Mouse (Mus musculus): Measurements from ENCODE around the gene Atp6v1g2.
A peak's percentile ranks its signal among the peaks of the same experiment; 100 is the strongest.

Gene Atp6v1g2

DNA sequence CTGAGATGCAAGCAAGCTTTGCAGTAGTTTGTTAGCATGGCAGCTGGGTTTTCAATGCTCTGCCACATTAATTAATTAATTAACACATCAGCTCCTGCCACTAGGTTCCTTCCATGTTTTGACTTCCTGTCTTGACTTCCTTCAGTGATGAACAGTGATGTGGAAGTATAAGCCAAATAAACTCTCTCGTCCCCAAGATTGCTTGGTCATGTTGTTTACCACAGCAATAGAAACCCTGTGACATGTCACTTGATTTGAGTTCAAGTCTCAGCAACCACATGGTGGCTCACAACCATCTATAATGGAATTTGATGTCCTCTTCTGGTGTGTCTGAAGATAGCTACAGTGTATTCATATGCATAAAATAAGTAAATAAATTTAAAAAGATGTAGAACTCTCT lies 23.9 kb downstream of the Atp6v1g2 start:
- no peak for DNase-seq

DNA sequence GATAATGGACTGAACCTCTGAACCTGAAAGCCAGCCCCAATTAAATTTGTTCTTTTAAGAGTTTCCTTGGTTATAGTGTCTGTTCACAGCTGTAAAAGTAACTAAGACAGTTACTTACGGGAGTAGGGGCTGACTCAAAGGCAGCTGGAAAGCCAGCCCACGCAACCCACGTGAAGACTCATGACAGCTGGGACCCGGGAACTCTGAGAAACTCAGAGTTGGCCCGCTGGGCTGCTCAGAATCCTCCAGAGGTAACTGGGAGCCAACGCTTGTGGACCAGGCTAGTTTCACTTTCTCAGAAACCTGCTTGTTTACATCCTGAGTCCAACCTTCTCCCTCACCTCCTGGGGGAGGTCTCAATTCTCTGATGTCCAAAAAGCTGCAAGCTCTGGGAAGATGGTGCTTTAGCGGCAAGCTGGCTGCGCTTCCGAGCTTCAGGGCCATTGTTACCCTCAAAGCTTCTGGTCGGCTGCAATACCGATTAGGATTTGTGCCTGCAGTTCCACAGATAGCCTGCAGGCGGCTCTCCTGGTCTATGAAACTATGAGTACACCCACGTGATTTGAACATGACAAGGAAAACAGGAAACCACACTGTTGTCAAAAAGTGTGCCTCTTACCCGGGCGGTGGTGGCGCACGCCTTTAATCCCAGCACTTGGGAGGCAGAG lies 24.5 kb downstream of the Atp6v1g2 start:
- DNase-seq = peak; percentile 99

DNA sequence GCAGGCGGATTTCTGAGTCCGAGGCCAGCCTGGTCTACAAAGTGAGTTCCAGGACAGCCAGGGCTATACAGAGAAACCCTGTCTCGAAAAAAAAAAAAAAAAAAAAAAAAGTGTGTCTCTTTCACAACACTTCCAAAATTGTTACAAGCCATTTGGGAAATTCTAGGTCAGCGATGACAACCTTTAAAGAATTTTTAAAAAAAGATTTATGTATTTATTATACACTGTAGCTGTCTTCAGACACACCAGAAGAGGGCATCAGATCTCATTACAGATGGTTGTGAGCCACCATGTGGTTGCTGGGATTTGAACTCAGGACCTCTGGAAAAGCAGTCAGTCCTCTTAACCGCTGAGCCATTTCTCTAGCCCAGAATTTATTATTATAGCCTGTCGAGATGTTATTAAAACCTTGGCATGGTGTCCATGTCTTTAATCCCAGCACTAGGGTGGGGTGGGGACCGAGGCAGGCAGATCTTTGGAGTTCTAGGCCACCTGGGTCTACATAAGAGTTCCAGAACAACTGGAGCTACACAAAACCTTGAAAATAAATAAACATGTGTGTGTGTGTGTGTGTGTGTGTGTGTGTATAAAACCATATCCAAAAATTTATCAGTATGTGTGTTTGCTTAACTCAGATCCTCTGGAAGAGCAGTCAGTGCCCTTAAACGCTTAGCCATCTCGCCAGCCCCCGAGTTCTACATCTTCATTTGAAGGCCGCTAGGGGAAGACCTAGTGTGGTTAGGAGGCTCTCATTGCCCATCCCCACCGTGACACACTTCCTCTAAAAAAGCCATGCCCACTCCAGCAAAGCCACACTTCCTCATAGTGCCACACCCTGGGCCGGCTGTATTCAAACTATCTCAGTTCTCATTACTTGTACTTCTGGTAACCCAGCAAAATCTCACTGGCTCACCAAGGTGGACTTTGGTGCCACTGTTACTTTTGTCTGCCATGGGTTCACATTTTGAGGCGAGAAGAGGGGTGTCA lies 25.3 kb downstream of the Atp6v1g2 start:
- peak; percentile 53 for DNase-seq

DNA sequence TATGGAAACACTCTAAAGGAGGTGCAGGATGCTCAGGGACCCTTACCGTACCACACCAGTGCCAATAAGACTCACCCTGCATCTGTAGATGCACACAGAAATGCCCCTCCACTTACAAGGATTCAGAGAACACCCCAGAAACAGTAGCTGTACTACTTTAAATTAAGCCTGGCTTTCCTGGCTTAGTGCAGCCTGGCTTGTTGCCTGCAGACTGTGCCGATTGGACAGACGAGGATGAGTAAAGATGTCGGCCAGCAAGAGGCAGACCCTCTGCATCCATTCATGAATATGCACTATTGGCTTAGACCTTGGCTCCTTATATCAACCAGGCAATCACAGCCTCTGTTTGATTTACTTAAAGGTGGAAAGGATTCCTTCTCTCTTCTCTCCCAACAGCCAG lies 26.2 kb downstream of the Atp6v1g2 start:
- DNase-seq = no peak

DNA sequence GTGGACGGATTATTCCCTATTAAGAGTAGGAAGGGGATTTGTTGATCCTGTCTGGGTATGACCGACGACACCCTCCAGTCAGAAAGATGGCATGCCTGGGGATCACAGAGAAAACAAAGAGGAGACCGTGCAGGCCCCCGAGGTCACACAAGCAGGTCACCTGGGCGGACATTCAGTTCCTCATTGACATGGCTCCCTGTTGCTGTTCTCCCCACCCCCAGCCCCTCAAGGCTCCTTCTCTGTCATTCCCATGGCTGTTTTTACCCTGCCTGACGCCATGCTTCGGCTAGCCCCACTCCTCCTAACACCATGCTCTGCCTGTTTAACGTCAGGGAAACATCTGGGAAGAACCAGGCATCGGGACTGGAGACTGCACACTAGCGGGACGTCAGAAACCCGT lies 28.2 kb downstream of the Atp6v1g2 start:
- DNase-seq = no peak

DNA sequence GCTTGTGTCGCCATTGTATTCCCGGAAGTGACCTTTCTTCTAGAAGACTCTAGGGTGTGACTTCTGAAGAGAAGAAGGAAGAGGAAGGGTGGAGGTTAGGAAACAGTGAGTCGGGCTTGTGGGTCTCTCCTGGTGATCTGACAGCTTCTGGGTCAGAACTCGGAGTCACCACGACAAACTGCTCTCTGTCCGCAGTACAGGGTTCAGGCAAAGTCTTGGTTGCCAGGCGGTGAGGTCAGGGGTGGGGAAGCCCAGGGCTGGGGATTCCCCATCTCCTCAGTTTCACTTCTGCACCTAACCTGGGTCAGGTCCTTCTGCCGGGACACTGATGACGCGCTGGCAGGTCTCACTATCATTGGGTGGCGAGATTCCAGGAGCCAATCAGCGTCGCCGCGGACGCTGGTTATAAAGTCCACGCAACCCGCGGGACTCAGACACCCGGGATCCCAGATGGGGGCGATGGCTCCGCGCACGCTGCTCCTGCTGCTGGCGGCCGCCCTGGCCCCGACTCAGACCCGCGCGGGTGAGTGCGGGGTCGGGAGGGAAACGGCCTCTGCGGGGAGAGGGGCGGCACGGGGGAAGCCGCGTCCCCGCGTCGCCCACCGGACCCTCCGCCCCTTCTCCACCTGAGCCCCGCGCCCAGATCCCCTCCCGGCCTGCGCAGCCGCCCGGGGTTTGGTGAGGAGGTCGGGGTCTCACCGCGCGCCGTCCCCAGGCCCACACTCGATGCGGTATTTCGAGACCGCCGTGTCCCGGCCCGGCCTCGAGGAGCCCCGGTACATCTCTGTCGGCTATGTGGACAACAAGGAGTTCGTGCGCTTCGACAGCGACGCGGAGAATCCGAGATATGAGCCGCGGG lies 29.4 kb downstream of the Atp6v1g2 start, which contains the start of gene H2-D1:
Gene H2-D1 (plus strand): TSS at position 67 of the 859 bp plus-strand sequence.
- peak; percentile 99 for DNase-seq

DNA sequence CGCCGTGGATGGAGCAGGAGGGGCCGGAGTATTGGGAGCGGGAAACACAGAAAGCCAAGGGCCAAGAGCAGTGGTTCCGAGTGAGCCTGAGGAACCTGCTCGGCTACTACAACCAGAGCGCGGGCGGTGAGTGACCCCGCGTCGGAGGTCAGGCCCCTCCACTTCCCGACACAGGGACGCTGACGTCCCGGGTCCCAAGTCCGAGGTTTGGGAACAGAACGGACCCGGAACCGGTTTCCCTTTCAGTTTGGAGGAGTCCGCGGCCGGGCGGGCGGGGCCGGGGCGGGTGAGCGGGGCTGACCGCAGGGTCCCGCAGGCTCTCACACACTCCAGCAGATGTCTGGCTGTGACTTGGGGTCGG lies 30.0 kb downstream of the Atp6v1g2 start:
- DNase-seq = peak; percentile 45

DNA sequence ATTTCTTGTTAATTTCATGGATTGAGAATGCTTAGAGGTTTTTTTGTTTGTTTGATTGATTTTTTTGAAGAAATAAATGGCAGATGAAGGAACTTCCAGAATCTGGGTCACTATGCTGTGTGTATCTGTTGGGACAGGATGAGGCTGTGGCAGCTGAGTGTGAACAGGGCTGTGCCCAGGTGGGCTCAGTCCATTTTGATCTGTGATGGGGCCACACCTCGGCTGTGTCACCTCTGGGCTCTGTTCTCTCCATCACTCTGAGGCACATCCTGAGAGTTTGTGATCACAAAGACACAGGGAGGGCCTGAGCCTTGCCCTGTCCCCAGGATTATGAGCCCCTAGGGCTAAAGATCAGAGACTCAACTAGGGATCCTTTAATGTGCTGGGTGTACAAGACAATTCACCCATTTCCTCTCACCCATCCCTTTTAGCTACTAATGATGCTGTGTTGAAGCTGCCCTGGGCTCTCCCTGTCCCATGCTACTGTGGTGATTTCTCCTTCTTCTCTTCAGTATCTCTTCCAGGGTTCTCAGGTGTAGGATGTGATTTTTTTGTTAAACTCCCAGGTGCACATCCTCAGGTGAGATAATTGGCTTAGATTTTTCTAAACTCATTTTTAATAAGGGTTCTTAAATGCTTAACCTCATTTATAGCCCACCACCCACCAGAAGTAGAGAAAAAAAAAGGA lies 34.1 kb downstream of the Atp6v1g2 start:
- DNase-seq = no peak

DNA sequence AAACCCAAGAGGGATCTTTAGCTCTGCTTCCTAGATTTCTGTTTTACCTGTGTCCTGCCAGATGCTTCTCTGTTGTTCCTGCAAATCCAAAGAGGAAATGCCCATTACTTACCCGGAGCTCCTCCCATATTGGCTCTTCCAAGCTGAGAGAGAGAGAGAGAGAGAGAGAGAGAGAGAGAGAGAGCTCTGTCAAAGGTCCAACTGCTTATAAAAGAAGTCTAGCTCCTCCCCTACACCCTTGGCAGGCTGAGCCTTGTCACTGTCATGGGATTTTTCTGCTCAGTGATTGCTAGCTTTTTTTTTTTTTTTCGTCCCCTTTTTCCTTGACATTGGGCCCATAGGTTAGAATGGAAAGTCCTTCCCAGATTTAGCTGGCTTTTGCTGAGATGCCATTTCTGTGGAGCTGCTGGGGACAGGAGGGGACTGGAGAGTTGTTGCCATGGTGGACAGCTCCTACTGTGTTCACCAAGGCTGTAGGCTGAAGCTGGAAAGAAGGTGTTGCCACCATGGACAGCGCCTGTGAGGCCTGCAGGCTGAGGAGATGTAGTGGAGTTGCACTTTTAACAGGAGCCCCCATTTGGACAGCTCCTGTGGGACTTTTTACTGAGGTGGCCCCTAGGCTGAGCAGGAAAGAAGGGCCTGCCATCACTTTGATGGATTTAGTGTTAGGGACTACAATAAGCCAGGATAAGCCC lies 36.3 kb downstream of the Atp6v1g2 start:
- DNase-seq = no peak

DNA sequence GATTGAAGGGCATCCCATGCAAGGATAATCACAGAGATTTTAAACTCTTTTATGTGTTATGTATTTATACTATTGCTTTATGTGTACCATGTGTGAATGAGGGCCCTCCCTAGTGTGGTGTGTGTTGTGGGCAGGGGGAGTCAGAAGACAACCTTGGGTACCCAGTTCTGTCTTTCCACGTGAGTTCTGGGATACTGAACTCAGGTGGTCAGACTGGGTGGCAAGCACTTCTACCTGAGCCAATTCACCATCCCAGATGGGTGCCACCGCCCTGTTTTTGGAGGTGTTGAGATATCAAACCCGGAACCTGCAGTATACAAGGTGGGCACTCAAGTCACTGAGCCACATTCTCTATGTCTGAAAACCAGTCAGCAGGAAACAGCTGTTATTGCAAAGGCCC lies 38.8 kb downstream of the Atp6v1g2 start:
- DNase-seq = no peak

DNA sequence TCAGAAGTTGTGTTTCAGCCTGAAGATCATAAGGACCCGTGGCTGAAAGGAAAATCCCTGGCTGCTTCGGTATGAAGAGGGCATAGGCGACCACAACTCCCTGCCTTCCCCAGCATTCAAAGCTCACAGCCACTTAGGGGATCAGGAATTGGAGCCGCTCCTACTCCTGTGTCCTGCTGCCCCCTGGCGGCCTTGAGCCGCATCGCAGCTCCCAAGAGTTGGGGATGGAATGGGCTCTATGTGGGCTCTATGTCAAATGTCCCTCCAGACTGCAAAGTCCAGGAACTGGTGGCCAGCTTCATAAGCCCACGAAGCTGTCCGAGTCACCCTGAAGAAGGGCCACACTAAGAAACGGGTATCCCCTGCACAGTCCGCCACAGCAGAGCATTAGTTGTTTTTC lies 41.3 kb downstream of the Atp6v1g2 start:
- DNase-seq = peak; percentile 94

DNA sequence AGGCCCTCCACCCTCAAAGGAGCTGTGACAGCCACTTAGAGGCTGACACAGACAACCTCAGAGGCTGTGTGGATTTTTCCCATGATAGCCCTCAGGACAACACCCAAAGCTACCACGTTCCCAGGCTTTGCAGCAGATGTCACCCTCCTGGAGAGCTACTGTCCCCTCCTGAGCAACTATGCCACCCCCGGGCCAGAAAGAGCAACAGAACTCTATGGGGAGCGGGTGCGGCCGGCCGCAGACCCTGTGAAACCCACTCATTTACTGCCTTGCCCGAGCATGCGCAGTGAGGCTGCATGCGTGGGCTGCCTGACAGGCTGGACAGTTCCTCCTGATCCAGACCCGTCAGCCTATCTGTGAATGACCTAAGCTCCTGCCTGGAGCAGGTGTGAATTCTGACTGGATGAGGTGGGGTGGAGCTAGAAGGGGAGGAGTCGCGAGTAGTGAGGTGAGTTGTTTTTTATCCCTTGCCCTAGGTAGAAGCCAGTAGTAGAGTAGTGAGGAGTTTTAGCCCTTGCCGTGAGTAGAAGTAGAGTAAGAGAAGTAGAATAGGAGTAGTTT lies 42.9 kb downstream of the Atp6v1g2 start:
- no peak for DNase-seq

DNA sequence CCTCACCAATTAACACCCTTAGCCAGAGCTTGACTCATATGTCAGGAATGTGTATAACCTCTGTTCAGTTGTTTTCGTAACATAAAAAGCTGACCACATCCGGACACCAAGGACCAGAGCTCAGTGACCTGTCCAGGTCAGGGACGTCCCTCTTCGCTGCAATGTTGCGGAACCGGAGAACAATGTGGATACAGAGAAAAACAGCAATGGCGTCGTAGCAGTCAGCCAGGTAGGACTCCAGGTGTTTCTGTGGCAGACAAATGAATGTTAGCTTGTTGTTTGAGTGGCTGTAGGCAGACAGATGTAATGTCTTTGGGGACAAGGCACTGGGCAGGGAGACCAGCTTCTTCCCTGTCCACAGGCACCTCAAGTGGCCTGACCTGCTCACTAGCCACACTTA lies 44.6 kb downstream of the Atp6v1g2 start:
- DNase-seq = no peak

DNA sequence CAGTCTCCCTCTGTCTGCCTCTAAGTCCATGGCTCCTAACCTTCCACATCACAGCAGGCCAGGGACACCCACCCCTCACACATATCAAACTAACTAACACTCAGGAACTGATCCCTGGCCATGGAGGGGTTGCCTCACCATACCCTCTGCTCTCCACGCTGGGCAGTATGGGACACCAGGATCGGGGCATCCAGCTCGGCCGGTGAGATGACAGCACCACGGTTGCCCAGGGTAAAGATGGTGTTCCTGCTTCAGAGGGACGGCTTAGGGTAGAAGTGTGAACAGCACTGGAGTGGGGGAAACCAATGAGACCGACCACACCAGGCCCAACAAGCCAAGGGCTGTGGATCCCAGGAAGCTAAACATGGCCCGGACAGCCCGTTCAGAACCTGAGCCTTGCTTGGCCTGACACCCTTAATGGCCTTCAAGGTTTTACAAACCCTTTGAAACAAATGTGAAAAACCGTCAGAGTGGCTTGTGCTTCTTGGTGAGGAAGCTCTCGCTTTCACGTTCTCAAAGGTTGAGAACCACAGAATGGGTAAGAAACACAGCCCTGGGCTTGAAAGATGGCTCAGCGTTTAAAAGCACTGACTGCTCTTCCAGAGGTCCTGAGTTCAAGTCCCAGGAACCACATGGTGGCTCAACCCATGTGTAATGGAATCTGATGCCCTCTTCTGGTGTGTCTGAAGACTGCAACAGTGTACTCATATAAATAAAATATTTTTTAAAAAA lies 45.7 kb downstream of the Atp6v1g2 start:
- DNase-seq = no peak

DNA sequence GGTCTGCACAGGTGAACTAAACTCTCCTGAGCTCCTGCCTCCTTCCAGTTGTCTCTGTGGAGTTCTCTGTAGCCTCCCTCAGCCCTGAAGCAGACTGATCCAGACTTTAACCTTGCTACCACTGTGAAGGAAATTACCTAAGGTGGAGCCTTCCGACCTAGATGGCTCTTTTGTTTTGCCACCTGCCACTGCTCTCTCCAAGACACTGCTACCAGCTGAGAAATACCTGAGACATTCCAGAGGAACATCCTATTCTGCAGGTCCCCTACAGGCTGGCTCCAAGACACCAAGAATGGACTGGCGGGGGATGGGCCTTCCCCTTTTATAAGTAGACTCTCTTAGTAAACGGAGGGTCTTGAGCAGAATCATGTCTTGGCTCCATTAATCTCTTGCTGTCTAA lies 46.8 kb downstream of the Atp6v1g2 start:
- no peak for DNase-seq

DNA sequence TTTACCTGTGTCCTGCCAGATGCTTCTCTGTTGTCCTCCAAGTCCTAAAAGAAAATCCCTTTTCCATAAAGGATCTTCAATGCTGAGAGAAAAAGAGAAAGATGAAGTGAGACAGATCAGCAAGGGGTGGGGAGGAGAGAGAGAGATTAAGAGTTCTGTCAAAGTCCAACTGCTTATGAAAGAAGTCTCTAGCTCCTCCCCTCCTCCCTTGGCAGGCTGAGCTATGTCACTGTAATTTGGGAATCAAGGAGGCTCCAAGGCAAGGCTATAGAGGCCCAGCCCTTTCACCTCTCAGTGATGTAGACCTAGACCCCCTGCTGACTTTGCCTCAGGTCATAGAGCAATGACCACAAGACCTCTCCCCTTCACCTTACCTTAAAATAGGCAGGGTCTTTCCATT lies 52.0 kb downstream of the Atp6v1g2 start:
- no peak for DNase-seq
